Mouse (Mus musculus) spleen, postnatal 14 days (tissue): ENCODE data around the gene Anxa3.

Experiments used
- DNase-seq, 2 experiments: peaks; one replicate each; pipeline ENCODE4 v3.0.0; 2021 to 2022; ENCODE audit warnings: low spot score in 2 of 2

Anxa3 gene

DNA sequence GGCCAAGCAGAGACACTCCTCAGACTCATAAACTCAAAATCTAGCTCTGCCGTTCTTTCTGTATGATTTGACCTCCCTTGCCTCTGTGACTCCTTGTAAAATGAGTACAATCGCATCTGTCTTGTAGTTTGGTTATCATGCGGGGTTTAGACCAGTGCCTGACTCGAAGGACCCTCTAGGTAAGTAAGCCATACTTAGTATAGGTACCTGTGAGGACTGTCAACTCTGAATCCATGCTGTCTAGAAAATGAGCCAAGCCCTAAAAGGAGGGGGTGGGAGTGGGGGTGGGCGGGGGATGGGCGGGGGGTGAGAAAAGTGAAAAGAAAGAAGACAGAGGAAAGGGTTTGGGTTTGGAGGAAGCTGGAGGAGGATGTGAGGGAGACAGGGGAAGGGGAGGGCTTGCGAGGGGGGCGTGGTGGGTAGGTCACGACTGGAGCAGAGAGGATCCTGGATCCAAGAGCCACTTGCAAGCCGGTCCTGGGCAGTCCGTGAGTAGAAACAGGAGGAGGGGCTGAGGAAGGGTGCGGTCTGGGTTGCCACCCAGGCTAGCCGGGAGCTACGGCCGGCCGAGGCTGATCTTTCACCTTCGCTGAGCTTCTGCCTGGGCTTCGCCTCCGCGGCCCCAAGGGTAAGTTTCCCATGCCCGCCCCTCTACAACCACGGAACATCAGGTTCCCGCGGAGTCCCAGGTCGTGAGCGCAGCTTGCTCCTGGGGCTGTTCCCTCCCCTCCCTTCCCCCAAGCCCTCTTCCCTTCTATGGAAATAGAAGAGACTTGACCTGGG is at the start of gene Anxa3:
Gene Anxa3 (plus strand): TSS at position 404 of the 783 bp plus-strand sequence.
- DNase-seq = no peak

GRCm38 (mm10) chr5:96747195-96747984 is 45.7 kb upstream of the Anxa3 start:
- no peak for DNase-seq

GRCm38 (mm10) chr5:96757615-96758014 is 35.5 kb upstream of the Anxa3 start:
- DNase-seq = no peak

DNA sequence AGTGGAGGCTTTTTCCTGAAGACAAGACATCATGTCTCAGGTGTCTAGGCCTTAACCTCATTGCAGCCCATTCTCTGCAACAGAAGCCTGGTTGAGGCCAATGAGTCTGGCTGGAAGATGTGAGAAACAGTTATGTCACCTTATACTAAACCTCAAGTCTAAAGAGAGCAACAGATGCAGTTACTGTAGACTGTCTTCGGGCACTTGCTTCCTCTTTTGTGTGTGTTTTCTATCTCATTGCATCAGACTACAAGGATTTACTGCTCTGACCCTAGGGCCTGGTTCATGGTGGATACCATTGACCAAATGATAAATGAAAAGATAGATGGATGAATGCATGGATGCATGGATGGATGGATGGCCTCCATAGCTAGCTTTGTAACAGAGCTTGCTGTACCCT is 31.1 kb upstream of the Anxa3 start:
- no peak for DNase-seq

DNA sequence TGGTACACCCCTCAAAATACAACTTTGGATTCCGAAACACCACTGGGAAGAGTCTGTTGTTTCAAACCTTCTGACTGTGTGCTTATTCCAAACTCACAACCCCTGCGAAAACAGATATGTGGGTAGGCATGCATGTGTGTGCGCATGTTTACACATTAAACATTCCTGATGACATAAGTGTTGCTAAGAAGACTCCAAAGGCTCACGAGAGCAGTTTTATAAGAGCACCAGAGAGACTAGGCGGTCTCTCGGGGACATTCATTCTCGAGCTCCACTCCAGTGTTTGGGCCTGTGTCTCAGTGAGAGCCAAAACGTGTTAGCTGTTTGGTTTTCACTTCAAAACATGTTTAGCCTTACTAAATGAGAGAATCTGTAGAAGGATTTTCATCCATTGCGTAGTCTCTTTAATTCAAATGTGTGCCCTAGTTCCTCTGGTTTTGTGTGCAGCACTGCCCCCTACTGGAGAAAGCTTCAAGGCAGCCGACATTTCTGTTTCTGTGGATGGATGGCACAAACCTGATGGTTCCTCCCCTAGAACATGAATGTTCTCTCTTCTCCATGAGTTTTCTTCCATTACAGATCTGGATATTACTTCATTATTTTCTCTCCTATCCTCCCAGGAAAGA is 24.2 kb upstream of the Anxa3 start:
- DNase-seq = peak in 1 of 2 experiments; percentile 16

DNA sequence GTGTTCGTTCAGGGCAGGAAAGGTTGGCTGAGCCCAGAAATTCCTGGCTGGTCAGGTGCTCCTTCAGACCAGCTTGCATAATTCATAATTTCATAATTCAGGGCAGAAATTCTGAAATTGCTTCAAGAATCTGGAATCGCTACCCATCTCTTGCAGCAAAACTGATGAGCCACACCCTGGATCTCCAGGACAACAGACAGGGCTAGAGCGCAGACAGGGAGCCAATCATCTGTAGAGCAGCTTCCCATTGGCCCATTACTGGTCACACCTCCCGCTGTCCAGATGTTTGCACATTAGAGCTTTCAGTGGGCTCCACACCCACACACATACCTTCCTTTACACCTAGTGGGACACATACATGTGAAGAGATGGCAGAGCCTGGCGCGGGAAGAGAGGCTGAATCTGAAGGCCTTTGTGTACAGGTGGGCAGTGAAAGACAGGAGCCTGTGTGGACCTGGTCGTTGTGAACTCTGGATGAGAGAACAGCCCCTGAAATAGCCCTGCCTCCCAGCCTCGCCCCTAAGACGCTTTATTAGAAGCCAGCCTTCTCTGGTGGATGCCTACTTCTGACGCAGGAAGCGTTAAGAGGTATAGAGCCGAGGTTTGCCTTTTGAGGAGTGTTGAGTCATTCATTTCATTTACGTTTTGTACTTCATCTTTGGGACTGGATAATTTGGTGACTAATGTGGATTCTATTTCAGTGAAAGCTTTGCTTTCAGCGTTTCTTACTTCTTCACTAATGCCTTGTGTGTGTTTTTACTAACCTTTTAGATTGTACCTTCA is 9.4 kb upstream of the Anxa3 start:
- DNase-seq = no peak

- DNase-seq = no peak
Measured at GRCm38 (mm10) chr5:96785096-96785495, 8.0 kb upstream of the Anxa3 start.

DNA sequence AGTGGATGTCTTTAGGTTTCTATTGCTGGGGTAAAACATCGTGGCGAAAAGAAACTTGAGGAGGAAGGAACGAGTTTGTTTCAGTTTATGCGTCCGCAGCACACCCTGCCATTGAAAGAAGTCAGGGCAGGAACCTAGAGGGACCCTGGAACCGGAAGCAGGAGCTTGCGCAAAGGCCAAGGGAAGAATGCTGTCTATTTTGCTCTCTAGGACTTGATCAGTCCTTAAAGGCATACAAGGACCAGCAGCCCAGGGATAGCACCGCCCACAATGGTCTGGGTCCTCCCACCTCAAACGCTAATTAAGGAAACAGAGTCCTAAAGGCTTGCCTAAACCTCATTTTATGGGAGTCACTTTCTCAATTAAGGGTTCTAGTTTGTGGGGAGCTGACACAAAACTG is 717 bp upstream of the Anxa3 start:
- DNase-seq = no peak

DNA sequence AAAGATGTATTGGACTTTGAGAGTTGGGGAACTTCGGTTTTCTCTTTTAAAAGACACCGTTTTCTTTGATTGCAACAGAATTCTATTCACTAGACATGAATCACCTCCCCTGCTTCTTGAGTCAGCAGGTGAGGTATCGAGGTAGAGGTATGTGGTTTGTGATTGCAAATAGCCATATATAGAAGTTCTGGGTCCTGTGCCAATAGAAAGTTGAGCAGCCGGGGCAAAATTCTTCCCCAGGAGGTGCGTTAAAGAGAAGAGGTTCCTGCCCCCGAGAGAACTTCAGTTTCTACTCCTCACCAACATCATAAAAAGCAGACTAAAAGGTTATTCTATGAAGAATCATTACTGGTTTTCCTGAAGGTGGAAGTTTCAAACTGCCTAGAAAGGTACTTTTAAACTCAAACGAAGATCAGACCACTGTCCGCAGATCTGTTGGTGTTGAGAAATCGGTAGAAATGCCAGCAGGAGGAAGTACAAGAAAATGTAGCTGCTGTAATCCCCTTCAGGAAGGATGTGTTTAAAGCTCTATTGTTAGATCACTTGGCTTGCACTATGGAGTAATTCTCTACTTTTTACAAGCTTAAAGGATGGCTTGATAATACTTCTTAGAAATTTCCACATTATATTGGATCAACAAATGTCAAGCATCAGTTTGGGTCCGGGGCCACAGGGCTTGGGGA is 955 bp downstream of the Anxa3 start:
- DNase-seq = no peak

DNA sequence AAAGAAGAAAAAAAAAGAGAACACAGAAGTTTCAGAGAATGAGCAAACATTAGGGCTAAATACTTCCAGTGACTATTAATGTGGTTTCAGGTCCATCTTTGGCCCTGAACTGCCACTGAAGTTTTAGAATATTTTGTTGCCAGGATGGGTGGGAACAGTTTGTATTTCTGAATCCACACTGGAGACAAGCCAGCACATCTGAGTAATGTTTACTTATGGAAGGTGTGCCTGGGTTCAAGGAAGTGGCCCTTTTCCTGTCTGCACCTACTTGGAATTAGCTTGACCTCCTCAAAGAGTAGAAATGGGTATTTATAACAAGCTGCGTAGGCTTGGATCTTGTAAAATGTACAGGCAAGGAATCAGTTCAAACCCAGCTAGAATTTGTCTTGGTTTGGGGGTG is 2.6 kb downstream of the Anxa3 start:
- no peak for DNase-seq

DNA sequence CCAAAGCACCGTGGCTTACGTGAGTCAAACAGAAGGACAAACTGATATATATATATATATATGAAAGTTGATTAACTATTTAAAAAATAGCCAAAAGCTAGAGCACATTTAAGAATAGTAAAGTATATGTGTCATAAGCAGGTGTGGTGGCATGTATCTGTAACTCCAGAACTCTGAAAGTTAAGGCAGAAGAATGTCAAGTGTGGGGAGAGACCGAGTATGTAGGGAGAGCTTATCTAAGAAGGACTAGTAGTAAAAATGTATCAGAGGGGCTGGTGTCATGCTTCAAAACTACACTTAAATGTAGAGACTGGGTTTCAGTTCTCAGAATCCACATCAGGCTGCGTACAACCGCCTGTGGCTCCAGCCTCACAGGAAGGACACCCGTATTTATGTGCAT is 4.3 kb downstream of the Anxa3 start:
- no peak for DNase-seq

GRCm38 (mm10) chr5:96799165-96799564 is 6.0 kb downstream of the Anxa3 start:
- no peak for DNase-seq

DNA sequence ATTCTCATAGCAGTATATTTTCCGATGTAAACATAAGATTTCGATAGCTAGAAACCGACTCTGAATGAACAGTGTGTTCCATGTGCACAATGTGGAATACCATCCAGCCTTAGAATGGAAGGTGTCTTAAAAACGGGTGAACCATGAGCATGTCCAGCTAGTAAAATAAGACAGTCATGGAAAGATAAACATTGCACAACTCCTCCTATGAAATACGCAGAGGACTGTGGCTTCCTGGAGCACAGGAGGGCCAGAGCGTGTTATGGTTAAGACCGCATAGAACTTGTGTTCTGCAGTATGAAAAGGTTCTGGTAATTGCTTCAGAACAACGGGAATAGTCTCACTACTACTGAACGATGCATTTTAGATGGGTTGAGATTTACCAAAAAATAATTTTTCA is 6.8 kb downstream of the Anxa3 start:
- DNase-seq = no peak

- DNase-seq = no peak
Measured at GRCm38 (mm10) chr5:96802185-96802584, 9.0 kb downstream of the Anxa3 start.

DNA sequence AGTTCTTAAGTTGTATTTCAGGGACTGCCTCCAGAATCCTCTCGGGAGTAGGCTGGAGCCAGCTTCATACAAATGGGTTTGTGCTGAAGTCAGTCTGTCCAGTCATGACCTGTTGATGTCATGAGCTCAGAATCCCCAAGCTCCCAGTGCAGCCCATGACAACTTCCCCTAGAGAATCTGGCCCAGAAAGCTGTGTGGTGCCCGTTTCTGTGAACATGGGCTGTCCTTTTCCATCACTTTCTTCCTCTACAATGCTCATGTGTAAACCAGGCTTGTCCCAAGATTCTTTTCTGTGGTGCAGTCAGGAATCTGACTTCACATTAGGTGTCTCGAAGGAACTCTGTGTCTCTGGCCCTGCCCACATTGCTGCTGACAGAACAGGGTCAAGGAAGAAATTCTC is 10.0 kb downstream of the Anxa3 start:
- no peak for DNase-seq

GRCm38 (mm10) chr5:96804304-96804703 is 11.2 kb downstream of the Anxa3 start:
- no peak for DNase-seq

DNA sequence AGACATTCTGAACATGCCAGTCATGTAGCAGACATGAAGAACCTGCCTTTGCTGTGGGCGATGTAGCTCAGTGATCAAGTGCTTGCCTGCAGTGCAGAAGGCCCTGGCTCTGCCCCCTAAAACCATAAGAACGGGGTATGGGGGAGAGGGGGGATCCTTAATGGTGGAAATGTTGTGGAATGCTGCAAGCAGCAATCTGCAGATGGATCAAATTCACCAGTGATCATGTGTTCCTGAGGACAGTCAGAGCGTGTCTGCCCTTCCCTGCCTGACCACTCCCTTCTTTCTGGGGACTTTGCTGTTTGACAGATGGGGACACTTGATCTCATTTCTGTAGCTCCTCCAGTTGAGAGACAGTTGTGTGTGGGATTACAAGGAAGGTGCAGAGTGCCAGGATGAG is 11.7 kb downstream of the Anxa3 start:
- DNase-seq = no peak

DNA sequence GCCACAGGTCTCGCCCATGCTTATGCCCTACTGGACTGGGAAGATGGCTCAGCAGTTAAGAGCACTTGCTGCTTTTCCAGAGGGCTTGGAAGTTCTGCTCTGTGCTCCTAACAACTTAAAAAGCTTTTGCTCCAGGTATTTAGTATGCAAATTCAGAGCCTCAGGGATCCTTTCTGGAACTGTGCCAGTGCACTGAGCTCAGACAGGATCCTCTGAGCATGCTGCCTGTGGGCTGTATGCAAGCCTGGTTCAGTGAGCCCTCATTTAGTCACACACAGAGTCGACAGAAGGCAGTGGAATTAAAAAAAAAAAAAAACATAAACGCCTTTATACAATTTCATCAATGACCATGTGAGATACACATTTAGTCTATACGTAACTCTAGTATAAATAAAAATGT is 17.5 kb downstream of the Anxa3 start:
- no peak for DNase-seq

GRCm38 (mm10) chr5:96824769-96825327 is 31.7 kb downstream of the Anxa3 start:
- DNase-seq = no peak

GRCm38 (mm10) chr5:96827176-96827575 is 34.0 kb downstream of the Anxa3 start:
- DNase-seq = no peak

- no peak for DNase-seq
Measured at GRCm38 (mm10) chr5:96834338-96834737, 41.2 kb downstream of the Anxa3 start.
